Mouse (Mus musculus): ENCODE data around the gene Scgb1c1. TPM values are rescaled to one million over a fixed set of nuclear protein-coding genes. Genes with fewer than 3 reads are reported as not detected.

Scgb1c1 gene
- polyA plus RNA-seq, 1 experiment from 2014 or later: not detected

DNA sequence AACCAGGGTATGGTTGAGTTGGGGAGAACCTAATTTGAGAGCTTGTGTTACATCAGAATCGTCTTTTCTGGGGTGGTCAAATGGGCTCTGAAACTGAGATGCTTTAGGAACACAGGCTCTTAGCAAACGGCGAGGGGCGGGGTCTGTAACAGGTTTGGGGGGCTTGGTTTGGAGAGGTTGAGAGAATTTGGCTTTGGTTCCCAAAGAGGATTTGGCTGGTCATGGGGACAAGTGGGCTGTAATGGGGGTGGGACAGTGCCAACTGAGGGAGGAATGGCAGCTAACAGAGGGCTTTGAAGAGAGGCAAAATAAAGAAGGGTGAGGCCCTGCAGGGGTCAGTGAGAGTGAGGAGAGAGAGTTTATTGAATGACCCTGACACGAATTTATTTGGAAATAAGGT is 5.8 kb upstream of the Scgb1c1 start:
- no peak overlapping the region for H3K27ac ChIP-seq
- H3K9ac ChIP-seq (ENCODE audit: low read depth, low read length): no peak overlapping the region
- no peak overlapping the region for H3K4me2 ChIP-seq (ENCODE audit: low read length)
- no peak overlapping the region for H3K4me3 ChIP-seq (replicated peaks; ENCODE audit: low read depth, low read length)
- H3K4me1 ChIP-seq (replicated peaks; ENCODE audit: insufficient read depth, low read length): no peaks in the 10 kb centered on the region
- ATAC-seq (replicated peaks; ENCODE audit: low FRiP score, low read depth) (no peak), DNase-seq (ENCODE audit: low spot score) (no peak)
- TF ChIP-seq CTCF (IDR thresholded peaks at IDR 0.05; ENCODE audit: low read depth): no peak
- no peaks in the 10 kb centered on the region for H3K9me3 ChIP-seq (replicated peaks; ENCODE audit: low read length)
- H3K36me3 ChIP-seq (ENCODE audit: insufficient read depth, low read length): no peaks in the 10 kb centered on the region
- no peaks in the 10 kb centered on the region for H3K27me3 ChIP-seq (ENCODE audit: insufficient read depth, low read length)
- 47% methylated on average over 5 of the region's 5 CpGs for WGBS

DNA sequence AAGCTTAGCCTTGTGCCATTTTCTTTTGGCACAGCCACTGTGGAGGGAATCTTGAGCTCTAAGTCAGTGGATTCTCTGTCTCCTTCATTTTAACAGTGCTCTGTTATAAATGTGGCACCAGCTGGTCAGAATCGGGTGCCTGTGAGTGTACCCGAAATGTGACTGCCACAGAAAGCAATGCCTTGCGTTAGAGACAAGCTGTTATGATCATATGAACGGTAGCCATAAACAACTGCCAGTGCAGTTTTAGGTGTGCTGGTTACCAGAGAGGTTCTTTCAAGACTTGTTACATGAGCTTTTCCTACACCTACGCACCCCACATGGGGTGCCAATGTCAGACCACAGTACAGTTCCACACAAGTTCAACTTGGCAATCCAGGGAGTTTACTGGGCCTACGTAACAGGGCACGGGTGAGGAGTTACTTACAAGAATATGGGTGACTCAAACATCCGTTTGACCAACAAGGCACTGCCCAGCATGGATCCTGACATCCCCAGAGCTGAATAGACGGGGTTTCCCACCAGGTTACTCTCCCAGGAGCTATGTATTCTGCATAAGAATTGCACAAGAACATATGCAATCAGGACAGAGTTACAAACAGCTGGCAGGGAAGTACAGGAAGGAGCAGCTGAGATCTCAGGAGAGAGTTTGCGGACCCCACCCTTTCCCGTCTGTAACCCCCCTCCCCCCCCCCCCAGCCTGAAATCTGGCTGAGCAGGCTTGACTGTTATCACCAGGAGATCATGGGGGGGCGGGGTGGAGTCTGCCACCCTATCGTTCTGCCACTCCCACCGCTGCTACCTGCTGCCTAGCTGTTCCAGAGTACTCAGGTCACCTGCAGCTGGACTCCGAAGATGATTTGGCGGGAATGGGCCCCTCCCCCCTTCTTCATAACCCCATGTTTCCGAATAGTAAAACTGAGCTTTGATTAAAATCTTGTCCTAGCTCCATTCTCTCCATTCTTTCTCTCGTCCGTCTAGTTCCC is 4.3 kb upstream of the Scgb1c1 start:
- H3K27ac ChIP-seq: no peak overlapping the region
- H3K4me1 ChIP-seq (replicated peaks; ENCODE audit: insufficient read depth, low read length): no peaks in the 10 kb centered on the region
- no peaks in the 10 kb centered on the region for H3K9me3 ChIP-seq (replicated peaks; ENCODE audit: low read length)
- H3K9ac ChIP-seq (ENCODE audit: low read depth, low read length): no peak overlapping the region
- no peak overlapping the region for H3K4me2 ChIP-seq (ENCODE audit: low read length)
- DNase-seq (ENCODE audit: low spot score) (no peak), ATAC-seq (replicated peaks; ENCODE audit: low FRiP score, low read depth) (no peak)
- WGBS: 39% methylated on average over 19 of the region's 19 CpGs
- no peaks in the 10 kb centered on the region for H3K27me3 ChIP-seq (ENCODE audit: insufficient read depth, low read length)
- no peaks in the 10 kb centered on the region for H3K36me3 ChIP-seq (ENCODE audit: insufficient read depth, low read length)
- H3K4me3 ChIP-seq (replicated peaks; ENCODE audit: low read depth, low read length): no peak overlapping the region
- TF ChIP-seq CTCF (IDR thresholded peaks at IDR 0.05; ENCODE audit: low read depth): no peak

DNA sequence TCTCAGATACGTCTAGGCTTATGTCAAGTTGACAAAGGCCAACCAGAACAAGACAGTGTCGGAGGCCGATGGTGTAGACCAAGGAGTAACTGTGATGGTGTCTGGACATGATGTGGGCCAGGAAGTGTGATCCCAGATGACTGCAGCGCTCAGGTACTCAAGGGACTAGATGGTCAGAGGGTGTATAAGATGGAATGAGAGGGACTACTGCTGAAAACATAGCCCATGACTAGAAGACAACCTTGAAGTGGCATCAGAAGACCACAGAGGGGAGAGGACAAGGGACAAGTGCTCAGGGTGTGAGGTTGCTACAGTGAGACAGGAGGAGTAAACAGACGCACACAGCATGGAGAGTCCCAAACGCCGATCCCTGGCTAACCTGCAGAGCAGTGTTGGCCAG is 1.5 kb upstream of the Scgb1c1 start:
- H3K9ac ChIP-seq (ENCODE audit: low read depth, low read length): no peak overlapping the region
- no peaks in the 10 kb centered on the region for H3K36me3 ChIP-seq (ENCODE audit: insufficient read depth, low read length)
- WGBS: 75% methylated on average over 7 of the region's 7 CpGs
- H3K27me3 ChIP-seq (ENCODE audit: insufficient read depth, low read length): no peaks in the 10 kb centered on the region
- no peaks in the 10 kb centered on the region for H3K9me3 ChIP-seq (replicated peaks; ENCODE audit: low read length)
- no peaks in the 10 kb centered on the region for H3K4me1 ChIP-seq (replicated peaks; ENCODE audit: insufficient read depth, low read length)
- no peak overlapping the region for H3K27ac ChIP-seq
- ATAC-seq (replicated peaks; ENCODE audit: low FRiP score, low read depth) (no peak), DNase-seq (ENCODE audit: low spot score) (no peak)
- H3K4me3 ChIP-seq (replicated peaks; ENCODE audit: low read depth, low read length): no peak overlapping the region
- H3K4me2 ChIP-seq (ENCODE audit: low read length): no peak overlapping the region
- no peak for TF ChIP-seq CTCF (IDR thresholded peaks at IDR 0.05; ENCODE audit: low read depth)

DNA sequence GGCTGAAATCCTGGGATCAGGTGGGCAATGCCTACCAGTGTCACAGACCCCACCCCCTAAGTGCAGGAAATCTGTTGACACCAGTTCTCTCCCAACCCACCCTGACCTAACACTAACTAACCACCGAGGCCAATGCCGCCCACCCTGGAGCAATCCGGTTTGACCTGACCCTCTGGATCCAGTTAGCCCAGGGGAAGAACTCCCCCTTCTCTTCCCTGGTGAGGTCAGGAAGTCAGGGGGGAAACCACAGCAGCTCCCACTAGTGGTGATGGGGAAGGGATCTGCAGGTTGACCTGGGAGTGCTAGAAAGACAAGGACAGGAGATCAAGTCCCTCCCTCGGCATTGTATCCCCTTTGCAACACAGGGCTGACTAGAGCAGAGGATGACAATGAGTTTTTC is 336 bp downstream of the Scgb1c1 start:
- no peak overlapping the region for H3K27ac ChIP-seq
- TF ChIP-seq CTCF (IDR thresholded peaks at IDR 0.05; ENCODE audit: low read depth): no peak
- H3K4me2 ChIP-seq (ENCODE audit: low read length): no peak overlapping the region
- no peak overlapping the region for H3K4me3 ChIP-seq (replicated peaks; ENCODE audit: low read depth, low read length)
- H3K9ac ChIP-seq (ENCODE audit: low read depth, low read length): no peak overlapping the region
- H3K27me3 ChIP-seq (ENCODE audit: insufficient read depth, low read length): no peaks in the 10 kb centered on the region
- no peaks in the 10 kb centered on the region for H3K9me3 ChIP-seq (replicated peaks; ENCODE audit: low read length)
- DNase-seq (ENCODE audit: low spot score) (no peak), ATAC-seq (replicated peaks; ENCODE audit: low FRiP score, low read depth) (no peak)
- 58% methylated on average over 4 of the region's 4 CpGs for WGBS
- no peaks in the 10 kb centered on the region for H3K36me3 ChIP-seq (ENCODE audit: insufficient read depth, low read length)
- H3K4me1 ChIP-seq (replicated peaks; ENCODE audit: insufficient read depth, low read length): no peaks in the 10 kb centered on the region

DNA sequence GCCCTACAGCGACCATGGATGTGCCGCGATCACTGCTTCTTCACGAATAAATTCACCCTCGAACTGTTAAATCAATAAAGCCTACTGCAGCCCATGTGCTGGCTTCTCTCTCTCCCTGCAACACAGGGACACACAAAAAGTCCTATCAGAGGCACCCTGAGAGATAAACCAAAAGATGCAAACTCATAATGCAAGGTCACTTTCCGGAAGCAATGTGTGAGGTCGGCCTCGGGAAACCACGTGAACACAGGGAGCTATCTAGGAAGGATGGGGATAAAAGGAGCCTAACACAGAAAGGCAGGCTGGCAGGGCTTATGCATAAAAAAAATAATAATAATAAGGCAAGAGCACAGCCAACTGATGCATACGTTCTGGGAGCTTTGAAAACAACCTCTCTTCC is 1.3 kb downstream of the Scgb1c1 start:
- ATAC-seq (replicated peaks; ENCODE audit: low FRiP score, low read depth): no peak
- 84% methylated on average over 10 of the region's 10 CpGs for WGBS

DNA sequence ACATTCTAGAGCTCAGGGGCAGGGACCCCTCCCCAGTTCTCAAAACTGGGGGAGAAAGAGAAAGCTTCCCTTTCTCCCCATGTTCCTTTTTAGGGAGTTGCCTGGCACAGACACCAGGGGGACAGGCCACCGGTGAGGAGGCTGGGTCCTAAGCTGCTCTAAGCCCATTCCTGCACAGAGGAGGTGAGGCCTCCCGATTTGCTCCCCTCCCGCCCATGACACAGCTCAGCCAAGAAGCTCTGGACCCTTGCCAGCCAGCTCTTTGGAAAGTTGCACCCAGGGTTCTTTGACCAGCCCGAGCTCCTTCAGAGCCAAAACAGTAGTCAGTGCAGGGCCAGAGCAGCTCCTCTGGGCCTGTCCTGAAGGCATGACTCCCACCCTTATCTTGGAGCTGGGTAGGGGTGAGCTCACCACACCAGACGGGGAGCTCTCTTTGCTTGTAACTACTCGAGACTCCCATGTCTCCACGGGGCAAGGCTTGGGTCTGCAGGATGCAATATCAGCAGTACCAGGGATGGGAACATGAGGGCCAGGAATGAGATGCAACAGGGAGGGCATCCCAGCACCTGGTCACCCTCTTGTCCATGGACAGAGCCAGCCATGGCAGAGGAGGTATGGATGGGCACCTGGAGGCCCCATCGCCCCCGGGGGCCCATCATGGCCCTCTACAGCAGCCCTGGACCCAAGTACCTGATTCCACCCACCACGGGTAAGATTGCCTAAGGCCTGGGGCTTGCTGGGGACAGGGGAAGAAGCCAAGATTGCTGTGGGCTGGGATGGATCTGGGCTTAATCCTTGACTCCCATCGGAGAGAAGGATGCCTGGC is 2.6 kb downstream of the Scgb1c1 start, which contains the start of gene Odf3:
Gene Odf3, plus strand, starts transcription at position 51 of the 826 bp plus-strand sequence.
- DNase-seq (ENCODE audit: low spot score): no peak

More for the DNA sequence above, 1.3 kb downstream of the Scgb1c1 start:
- Histone ChIP-seq H3K4me1 (replicated peaks; ENCODE audit: insufficient read depth, low read length) (no peaks in the 10 kb centered on the region), H3K36me3 (ENCODE audit: insufficient read depth, low read length) (peaks cover 3% of the 10 kb centered on the region; the same call in 1 of the 2 replicates), H3K27ac (no peak overlapping the region), H3K4me3 (replicated peaks; ENCODE audit: low read depth, low read length) (no peak overlapping the region), H3K27me3 (ENCODE audit: insufficient read depth, low read length) (no peaks in the 10 kb centered on the region), H3K4me2 (ENCODE audit: low read length) (no peak overlapping the region), H3K9ac (ENCODE audit: low read depth, low read length) (no peak overlapping the region), H3K9me3 (replicated peaks; ENCODE audit: low read length) (no peaks in the 10 kb centered on the region)
- TF ChIP-seq CTCF (IDR thresholded peaks at IDR 0.05; ENCODE audit: low read depth): no peak
- DNase-seq (ENCODE audit: low spot score): no peak

More for the DNA sequence above, 2.6 kb downstream of the Scgb1c1 start, which contains the start of gene Odf3:
- peaks cover 14% of the 10 kb centered on the region for H3K36me3 ChIP-seq (ENCODE audit: insufficient read depth, low read length)
- H3K4me2 ChIP-seq (ENCODE audit: low read length): no peak within 1 kb of the TSS
- H3K9ac ChIP-seq (ENCODE audit: low read depth, low read length): no peak within 1 kb of the TSS
- no peaks in the 10 kb centered on the region for H3K9me3 ChIP-seq (replicated peaks; ENCODE audit: low read length)
- no peaks in the 10 kb centered on the region for H3K4me1 ChIP-seq (replicated peaks; ENCODE audit: insufficient read depth, low read length)
- 58% methylated on average over 11 of the region's 11 CpGs for WGBS
- no peaks in the 10 kb centered on the region for H3K27me3 ChIP-seq (ENCODE audit: insufficient read depth, low read length)
- no peak within 1 kb of the TSS for H3K27ac ChIP-seq
- no peak within 1 kb of the TSS for H3K4me3 ChIP-seq (replicated peaks; ENCODE audit: low read depth, low read length)
- ATAC-seq (replicated peaks; ENCODE audit: low FRiP score, low read depth): no peak
- TF ChIP-seq CTCF (IDR thresholded peaks at IDR 0.05; ENCODE audit: low read depth): no peak
